Mouse (Mus musculus) spleen, adult 18-20 months (tissue): ENCODE data around the gene Psmb5.

Experiments used
- DNase-seq, 2 experiments: peaks; one replicate each; pipeline ENCODE4 v3.0.0; 2022; ENCODE audit warnings: mixed read lengths in 2 of 2

Gene Psmb5

DNA sequence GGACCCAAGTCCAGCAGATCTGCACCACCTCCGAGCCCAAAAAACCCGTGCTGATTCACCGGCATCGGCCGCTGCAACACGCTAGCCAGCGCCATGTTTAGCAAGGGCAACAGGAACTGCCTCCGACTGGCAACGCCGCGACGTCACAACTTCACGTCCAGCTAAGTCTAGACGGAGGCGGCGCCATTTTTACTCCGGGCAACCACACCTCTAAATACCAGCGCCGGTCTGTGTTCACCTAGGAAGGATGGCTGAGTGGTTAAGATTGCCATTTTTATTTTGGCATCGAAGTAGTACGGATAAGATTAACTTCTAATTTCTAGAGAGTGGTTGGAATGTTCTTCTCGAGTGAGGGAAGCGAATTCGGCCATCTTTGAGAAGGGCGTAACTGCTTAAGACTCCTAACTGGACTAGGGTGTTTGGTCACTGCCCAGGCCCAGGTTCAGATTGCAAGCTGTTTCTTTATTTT lies at the start of gene Psmb5:
Psmb5 (minus strand) TSS at position 126 of the 469 bp plus-strand sequence.
- peak; percentile 73 to 81 for DNase-seq

DNA sequence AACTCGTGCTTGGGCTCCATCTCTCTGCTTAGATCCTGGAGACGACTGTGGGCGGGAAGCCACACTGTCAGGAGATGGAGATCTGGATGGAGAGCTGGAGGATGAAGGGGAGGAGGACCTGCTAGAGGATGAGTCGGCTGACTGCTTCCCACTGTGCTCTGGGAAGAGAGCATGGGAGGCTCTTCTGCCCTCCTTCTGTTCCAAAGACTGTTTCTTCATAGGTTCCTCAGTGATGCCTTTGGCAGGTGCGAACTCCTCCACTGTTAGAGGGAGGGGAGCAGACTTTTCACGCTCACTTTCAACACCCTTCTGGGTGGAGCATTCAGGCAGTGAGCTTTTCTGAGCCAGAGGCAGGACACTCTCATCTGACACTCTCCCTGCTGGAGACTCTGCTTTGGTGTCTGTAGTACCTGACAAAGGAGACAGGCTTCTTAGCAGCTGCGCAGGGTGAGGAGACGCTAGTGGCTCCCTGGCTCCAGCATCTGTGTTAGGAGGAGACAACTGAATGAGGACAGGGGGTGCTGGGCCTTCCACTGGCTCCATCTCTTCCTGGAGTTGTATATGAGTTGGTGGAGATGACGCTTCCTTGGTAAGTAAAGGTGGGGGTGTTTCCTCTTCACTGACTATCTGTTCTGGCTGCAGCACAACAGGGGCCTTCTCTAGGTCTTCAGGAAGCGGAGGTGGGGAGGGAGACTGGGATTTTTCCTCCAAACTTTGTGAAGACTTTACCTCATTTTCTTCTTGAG lies 46.8 kb upstream of the Psmb5 start:
- no peak for DNase-seq

DNA sequence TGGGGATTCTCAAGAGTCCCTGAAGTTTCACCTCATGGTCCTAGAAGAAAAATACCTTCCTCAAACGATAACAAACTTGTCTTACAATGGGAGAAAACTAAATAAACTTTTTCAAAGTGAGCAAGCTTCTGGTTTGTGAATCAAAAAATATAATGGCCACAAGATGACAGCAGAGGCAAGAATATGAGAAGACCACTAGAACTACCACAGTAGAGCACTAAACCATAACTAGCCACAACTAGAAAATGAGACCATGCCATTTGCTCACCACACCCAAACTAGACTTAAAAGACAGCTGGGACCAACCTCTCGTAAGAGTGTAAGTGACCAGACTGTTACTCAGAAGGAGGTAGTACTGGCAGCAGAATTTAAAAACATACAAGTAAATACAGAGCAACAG lies 42.2 kb upstream of the Psmb5 start:
- DNase-seq: no peak

DNA sequence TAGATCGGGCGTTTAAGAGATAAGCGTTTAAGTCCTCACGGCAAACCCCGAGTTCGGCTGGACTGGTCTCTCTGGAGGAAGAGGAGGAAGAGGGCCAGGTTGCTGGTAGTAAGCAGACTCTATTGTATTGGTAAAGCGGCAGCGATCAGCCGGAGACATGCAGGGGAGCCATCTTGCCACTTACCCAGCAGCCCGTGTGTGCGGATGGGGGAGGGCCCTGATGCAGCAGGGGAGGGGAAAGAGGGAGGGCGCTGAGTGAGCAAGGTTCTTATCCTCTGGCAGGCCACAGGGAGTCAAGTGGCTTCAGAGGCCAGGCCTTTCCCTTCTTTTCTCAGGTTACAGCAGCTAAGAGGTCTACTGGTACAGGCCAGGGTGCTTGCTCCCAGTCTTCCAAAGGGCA lies 35.7 kb upstream of the Psmb5 start:
- DNase-seq: peak; percentile 69 to 72

DNA sequence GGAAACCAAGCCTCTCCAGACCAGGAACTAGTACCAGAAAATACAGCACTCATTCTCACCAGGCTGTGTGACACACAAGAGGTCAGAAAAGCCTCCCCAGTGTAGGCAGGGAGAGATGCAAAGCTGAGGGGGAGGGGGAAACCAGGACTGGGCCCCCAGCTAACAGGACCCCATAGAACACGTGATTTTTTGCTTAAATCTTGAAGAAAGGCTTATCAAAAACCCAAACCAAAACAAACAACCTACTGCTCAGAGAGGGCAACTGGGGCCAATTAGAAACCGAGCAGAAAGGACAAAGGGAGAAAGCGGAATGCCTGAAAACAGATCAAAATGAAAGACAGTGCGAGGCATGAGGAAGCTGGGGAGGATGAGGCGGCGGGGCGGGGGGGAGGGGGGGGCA lies 35.0 kb upstream of the Psmb5 start:
- DNase-seq: no peak

DNA sequence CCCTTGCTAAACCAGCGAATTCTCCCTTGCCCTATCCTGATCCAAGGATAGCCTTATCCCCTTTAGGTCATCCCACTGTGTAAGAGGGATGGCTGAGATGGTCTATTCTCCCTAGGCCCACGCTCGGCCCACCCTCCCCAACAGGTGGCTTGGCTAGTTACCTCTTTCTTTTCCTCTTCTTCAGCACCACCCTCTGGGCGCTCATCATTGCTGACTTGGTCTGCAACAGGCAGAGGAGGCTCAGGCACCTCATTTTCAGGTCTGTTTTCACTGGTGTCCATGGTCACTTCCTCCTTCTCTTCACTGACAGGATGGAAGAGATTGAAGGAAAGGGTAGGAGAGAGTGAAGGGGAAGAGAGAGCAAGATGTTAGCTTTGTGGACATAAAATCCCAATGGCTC lies 33.7 kb upstream of the Psmb5 start:
- no peak for DNase-seq

DNA sequence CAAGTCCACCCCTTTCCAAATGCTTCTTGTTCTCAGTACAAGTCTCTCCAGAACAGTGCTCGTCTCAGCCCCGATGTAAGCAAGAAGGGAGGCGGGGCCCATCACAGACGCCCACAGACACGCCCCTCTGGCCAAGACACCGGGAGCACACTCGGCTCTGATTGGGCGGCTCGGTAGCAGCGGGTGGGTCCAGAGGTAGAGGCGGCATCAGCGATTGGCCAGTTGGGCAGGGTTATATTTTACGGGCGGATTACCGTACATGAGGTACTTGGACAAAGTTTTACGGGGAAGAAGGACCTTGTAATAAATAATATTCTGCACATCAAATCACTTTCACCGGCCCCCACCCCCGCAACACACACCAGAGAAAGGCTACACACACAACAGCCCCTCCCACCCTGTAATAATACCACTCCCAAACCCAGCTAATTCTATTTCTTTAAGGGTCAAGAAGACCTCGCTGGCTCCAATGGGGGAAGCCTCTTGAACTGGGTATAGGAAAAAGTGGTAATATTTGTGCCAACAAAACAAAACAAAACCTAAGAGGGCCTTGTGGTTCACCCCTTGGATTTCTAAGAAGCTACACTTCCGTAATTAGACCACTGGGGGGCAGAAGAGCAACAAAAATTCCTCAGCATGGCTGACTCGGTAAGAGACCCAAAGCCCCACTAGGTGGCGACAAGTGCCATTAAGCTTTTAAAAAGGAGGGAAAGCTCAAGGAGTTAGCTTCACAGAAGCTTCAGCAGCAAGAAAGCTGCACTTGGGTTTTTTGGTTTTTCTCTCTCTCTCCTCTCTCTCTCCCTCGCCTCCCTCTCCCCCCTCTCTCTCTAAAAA lies 33.0 kb upstream of the Psmb5 start:
- peak; percentile 63 to 79 for DNase-seq

DNA sequence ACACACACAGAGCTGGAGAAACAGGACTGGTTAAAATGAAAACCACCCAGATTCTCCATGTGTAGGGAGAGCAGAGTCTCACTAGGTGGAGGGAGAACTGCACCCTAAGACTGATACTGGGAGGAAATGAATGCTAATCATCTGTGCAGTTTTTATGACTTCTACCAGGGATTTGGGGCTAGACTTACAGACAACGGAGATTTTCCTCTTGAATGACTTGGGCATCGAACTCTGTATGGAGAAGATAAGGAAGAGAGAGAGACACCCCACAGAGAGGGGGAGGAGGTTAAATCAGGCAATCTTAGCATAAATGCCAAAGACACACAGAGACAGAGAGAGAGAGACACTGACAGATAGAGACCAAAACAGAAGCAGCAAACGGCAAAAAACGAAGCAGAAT lies 30.1 kb upstream of the Psmb5 start:
- DNase-seq: no peak

DNA sequence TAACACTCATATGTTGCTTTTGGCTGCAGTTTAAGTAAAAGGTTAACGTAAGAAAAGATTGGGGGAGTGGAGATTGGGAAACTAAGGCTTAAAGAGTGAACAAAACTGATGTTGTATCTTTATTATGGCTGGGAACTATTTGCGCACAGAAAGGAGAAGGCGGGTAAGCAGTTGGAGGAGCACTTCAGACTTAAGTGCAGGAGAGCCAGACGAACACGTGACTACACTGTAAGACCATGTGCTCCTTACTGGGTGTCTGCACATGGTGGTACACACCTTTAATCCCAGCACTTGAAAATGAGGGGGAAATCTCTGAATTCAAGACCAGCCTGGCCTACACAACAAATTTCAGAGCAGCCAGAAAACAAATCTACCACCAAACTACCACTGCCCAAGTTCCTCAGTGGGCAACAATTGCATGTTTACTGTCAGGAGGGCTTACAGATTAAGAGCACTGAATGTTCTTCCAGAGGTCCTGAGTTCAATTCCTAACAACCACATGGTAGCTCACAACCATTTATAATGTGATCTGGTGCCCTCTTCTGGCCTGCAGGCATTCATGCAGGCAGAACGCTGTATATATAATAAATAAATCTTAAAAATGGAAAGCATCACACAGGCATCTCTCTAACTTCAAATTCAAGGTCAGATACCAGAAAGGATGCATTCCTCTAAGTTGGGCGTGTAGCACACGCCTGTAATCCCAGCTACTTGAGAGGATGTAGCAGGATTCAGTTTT lies 29.2 kb upstream of the Psmb5 start:
- DNase-seq: no peak

DNA sequence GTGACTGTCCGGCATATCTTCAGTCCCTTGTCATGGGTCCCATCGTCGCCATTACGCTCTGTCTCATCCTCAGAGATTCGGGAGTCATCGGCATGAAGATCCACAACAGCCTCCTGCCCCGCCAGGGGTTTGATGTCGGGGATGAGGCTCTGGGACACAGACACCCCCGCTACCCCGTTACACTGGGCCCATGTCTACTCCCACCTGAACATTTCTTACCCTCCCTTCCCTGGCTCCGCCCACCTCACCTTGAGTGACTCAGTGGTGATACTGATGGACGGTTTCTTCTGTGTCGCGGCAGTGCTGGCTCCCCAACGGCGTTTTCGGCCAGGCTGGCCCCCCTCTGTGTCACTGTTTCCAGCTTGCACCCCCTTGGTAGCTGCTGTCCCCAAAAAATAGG lies 28.6 kb upstream of the Psmb5 start:
- DNase-seq: no peak

DNA sequence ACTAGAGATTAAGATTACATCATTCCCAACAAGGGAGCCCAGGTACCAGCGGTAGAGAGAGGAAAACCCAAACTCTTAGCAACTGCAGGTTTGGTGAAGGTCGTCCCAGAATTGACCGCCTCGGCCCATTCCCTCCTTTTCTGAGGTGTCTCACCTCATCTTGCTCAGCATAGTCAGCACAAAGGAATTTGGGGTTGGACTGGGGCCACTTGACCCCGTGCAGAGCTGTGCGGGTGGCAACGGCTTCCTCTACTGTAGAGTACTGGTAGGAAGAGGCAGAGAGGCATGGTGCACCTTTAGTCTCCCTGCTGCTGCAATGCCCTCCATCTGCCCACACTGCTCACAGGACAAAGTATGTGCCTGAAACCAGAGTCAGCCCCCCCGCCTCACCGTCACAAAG lies 26.5 kb upstream of the Psmb5 start:
- DNase-seq: no peak

DNA sequence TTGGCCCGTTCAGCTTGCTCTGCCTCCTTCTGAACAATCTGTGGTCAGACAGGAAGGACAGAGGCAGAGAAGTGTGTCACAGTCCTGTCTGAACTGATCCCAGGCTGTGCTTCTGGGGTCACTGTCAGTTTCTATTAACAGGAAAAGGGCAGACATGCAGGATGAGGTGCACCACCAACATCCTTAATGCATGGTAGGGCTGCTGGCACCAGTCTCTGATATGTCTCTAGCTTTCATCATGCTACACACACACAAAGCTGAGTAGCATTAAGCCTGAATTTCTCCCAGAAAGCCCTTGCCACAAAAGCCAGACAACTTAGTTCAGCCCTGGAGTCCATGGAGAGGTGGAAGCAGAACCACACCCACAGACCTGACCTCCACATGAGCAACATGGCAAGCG lies 25.2 kb upstream of the Psmb5 start:
- DNase-seq: no peak

DNA sequence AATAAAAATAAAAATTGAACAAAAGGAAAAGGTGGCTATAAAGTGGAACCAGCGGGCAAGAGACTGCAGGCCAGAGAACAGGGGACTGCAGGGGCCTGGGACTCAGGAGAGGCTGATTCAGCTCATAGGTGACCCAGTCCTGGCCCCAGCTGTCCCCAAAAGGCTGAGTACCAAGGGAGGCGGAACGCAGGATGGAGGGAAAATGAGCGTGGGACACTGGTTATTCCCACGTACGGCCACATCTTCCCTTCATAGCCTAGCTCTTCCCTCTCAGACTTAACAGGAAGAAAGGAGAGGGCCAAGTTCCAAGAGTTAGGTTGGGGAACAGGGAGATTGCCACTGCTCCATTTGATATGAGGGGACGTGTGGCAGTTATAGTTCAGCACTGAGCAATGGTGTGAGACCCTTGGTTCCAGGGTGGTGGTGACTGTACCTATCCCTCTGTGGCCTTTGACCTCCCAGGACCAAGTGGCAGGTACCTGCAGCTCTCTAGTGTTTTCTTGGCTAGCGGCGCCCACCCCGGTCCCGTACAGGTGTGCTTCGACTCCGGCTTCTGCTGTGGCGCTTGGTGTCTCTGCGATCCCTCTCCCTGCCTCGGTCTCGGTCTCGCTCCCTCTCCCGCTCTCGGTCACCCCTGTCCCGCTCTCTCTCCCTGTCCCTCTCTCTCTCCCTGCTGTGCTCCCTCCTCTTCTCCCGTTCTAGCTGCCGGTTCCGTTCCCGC lies 24.6 kb upstream of the Psmb5 start:
- no peak for DNase-seq

DNA sequence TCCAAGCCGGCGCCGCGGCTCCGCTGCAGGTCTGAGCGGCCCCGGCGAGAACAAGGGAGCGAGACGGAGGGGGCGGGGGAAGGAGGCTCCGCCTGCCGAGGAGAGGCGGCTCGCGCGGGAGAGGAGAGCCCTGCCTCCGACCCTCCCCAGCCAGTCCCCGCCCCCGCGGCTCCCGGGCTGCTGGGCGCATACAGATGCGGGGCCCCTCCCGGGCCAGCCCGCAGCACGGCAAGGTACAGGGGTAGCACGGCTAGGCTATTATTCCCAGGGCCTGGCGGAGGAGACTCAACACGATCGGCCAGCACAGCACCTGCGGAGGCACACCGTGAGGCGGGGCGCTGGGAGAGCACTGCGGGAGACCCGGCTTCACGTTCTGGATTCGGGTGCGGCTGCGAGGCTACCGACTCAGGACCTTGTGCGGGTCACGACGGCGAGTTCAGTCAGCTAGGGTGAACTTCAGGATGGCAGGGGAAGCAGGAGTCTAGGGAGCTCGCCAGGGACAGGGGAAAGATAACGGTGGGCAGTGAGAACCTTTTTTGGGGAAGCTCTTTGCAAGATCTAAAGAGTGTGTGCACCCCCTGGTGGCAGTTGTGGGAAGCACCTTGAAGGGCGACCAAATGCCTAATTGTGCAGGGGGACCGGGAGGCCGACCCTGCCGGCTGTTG lies 23.6 kb upstream of the Psmb5 start, which contains the start of gene Cdh24:
Cdh24 (minus strand) TSS at position 60 of the 665 bp plus-strand sequence.
- peak; percentile 81 to 88 for DNase-seq

DNA sequence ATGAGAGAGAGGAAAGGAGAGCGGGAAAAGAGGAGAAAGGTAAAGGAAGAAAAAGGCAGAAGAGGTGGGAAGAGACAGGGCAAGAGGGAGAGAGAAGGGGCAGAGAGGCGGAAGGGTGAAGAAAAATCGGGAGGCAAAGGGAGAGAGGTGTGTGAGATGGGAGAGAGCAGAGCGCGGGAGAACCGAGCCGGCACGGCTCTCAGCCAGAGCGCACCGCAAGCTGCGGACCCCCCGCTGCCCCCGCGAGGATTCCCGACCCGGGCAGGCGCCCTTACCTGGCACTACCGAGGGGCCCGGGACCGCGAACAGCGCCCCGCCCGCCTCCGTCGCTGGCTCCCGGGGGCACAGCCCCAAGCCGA lies 23.1 kb upstream of the Psmb5 start, which contains the start of gene Gm17606:
Gm17606 (plus strand) TSS at position 7 of the 359 bp plus-strand sequence.
- DNase-seq: no peak

DNA sequence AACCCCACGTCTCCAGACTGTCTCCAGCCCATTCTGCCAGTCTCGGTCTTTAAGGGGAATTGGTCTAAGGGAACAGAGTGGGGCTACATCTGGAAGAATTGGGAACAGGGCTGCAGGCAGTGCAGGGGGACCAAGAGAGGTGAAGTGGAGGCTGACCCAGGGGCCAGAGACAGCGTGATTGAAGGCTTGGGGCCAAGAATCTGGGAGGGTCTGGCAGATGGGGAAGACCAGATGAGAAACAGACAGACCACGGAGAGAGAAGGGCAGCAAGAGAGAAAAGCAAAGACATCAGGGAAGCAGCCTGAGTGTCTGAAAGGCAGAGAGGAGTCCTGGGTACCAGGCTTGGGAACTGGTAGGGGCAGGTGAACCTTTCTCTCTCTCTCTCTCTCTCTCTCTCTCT lies 22.3 kb upstream of the Psmb5 start:
- no peak for DNase-seq

DNA sequence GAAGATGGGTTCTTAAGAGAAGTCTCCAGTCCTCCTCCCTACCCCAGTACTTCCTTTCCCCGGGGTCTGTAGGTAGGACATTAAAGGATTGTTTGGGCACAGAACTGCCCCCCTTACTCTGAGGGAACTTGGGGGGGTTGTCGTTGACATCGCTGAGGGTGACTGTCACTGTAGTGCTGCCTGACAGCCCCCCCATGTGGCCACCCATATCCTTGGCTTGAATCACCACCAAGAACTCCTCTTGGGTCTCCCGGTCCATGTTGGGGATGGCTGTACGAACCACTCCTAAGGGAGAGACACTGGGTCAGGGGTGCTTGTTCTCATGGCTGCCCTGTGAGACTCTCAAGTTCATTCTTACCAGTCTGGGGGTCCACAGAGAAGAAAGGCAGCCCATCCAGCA lies 20.4 kb upstream of the Psmb5 start:
- DNase-seq: no peak

DNA sequence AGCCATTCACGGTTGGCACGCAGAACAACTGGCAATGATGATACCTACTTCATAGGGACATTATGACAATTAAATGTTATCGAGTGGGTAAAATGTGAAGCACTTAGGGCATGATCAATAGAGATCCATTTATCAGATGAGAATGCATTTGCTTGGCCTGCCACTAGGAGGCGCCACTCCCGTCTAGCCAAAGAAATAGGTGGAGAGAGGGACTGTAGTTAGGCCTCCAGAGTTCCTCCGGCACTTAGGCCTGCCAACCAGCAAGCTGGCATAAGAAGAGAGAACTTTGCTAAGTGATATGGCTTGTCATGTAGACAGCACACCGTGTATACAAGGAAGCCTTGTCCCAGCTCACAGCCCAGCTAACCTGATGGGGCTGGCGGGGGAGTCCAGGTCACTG lies 19.1 kb upstream of the Psmb5 start:
- peak in 1 of 2 experiments; percentile 63 for DNase-seq

DNA sequence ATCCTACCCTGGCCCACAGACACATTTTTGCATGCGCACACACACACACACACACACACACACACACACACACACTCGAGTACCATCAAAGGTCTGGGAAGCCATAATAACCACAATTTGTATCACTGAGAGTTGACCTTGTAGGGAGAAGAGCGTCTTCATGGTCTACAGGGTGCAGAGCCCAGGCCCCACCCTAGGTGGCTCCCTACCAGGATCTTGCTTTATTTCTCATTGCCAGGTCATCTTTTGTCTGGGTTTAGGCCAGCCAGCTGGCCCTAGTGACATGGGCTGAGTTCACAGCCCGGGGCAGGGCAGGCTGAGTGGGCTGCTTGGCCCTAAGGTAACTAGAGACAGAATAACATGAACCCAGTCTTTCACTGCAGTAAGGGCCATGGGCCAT lies 16.4 kb upstream of the Psmb5 start:
- DNase-seq: no peak

DNA sequence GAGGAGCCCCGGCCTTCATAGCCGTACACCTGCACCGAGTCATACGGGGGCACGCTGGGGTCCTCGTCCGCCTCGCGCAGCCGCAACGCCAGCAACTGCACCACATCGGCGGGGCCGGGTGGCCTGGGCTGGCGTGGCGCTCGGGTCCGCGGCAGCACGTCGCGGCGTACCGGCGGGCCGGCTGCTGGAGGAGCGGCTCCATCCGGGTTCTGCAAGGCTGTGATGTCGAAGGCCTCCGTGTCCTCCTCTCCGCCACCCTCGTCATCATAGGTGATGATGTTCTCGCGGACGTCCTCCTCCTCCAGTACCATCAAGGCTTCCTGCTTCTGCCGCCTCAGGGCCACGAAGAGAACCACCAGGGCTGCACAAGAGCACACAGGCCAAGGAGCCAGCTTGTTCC lies 14.4 kb upstream of the Psmb5 start:
- DNase-seq: no peak

DNA sequence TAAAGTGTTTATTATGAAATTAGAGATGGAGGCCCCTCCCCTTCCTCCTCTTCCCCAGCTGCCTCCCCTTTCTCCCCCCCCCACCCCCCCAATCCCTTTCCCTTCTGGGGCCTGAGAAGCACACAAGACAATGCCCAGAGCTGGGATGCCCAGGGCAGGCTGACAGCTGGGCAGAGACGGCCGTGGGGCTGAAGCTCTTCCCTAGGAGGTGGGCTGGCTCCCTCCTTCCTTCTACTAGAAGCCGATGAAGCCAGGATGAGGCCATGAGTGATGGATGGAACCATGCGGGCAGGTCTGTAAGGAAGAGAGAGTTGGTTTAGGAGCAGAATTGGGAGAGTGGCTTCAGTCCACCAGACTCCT lies 13.4 kb upstream of the Psmb5 start:
- DNase-seq: no peak

DNA sequence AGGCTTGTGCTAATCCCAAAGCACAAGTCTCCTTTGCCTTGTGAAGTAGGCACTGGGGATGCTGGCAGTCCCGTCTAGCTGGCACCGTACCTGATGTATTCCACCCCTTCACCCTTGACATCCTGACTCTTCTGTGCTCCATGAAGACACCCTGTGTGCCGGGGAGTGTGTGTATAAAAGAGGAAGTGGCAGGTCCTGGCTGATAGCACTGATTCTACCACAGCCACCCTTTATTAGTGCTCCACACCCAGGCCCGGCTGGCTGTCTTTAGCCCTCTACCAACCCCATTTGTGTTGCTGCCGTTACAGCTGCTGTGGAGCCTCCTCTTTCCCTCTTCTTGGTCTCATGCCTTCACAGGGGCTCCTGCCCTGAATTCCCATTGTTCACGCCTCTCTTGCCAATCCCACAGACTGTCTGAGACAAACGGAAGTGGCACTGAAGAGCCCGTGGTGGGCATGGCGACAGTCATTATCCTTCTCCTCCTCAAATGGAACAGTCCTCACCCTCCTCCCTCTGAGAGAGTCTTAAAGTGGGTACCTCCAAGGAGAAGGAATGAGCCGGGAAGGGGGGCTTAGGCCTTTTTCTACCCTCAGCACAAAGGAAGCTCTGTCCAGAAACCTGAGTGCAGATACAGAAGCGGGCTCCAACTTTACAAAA lies 12.9 kb upstream of the Psmb5 start:
- no peak for DNase-seq
